Mouse (Mus musculus) layer of hippocampus, postnatal 14 days (tissue): ENCODE results near the gene Atg16l2. TPM values are rescaled to one million over a fixed set of nuclear protein-coding genes. Genes with fewer than 3 reads are reported as not detected.
A peak's percentile ranks its signal among the peaks of the same experiment; 100 is the strongest.

ENCODE experiments used
- DNase-seq, 2 experiments: peaks; one replicate each; pipeline ENCODE4 v3.0.0; 2021 to 2022; ENCODE audit warnings: low spot score in 2 of 2, mixed read lengths in 1 of 2
- long read RNA-seq, 2 experiments: library from polyadenylated mRNA; stranded (forward); transcript quantifications; one replicate each; pipeline ENCODE4 v2.0.0; 2021
- total RNA-seq, 2 experiments: library from RNA; stranded (reverse); gene quantifications; 2 replicates each; pipeline ENCODE4 v1.2.3; 2021

Gene Atg16l2
- total RNA-seq, result 10 to 100 TPM; 37.0 to 40.1 TPM
- long read RNA-seq, experiment 1, full-length matches to known transcripts, result 3 of 29 reads
- long read RNA-seq, experiment 1, partial matches to known transcripts, result 5 of 29 reads
- long read RNA-seq, experiment 1, other reads (novel, unspliced or antisense), result 21 of 29 reads
- long read RNA-seq, experiment 2, full-length matches to known transcripts, result 2 of 34 reads
- long read RNA-seq, experiment 2, partial matches to known transcripts, result 3 of 34 reads
- long read RNA-seq, experiment 2, other reads (novel, unspliced or antisense), result 29 of 34 reads

DNA sequence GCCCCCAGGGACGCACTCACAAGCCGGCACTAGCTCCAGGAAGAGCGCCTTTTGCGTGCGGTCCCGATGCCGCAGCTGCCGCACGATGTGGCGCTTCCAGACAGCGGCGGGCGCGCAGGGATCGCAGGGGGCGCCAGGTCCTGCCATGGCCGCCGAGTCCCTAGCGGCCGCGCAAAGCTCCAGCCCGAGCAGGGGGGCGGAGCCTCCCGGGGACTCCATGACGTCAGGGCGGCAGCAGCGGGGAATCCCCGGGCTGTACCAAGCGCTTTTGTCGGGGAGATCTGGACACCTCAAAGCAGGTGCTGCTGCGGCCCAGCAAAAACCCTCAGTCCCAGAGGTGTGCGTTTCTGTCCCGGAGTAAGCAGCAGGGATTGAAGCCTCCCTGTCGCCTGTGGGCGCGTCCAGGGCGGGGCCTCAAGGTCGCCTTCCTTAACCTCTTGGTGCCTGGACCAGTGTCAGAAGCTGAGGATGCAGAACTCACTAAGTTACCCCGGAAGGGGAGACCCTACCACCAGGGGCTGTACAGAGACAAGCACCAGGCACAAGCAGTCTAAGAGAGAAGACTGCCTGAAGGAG, at the start of gene Atg16l2:
Atg16l2 (minus strand) TSS at position 371 of the 576 bp plus-strand sequence.
- peak; percentile 87 to 89 for DNase-seq

DNA sequence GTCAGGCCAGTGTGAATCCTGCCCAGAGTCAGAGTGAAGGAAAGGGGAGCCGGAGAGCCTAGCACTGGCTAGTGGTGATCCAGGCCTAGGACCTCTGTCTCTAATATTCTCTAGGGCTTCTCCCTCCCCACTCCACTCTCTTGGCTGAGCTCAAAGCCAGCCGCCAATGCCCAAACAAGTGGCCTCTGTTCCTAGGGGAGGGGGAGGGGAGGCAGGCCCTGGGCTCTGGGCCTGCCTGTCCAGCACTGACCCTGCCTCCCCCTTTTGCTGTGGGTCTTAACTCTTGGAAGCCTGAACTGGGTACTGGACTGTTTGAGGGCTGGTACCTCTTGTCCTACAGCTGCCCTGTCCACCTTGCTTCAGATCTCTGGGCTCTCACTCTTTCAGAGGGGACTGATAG, 47.8 kb upstream of the Atg16l2 start:
- DNase-seq, result peak; percentile 24 to 71

GRCm38 (mm10) chr7:101348312-101348711, 46.3 kb upstream of the Atg16l2 start:
- DNase-seq, result no peak

DNA sequence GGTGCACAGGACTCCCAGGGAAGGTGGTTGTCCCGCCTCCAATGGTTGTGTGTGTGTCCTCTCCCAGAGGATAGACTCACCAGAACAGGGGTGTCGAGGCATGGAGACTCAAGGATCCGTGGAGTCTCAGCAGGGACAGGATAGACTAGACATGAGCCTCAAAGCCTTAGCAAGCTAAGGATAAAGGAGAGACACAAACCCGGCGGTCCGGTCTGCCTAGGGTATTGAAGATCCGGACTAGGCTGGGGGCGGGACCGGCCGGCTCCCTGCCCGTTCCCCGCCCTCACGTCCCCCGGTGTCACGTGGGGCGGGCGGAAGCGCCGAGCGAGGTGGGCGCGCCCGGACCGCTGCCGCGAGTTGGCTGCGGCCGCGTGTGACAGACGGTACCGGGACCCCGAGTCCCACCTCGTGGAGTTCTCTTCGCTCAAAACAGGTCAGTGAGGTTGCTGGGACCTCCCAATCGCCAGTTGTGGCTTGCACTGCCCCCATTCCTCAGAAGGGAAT, 45.8 kb upstream of the Atg16l2 start, which contains the start of gene Arap1:
Arap1 (plus strand) TSS at position 301 of the 504 bp plus-strand sequence.
- DNase-seq, result no peak

GRCm38 (mm10) chr7:101346991-101347390, 44.9 kb upstream of the Atg16l2 start:
- no peak for DNase-seq

GRCm38 (mm10) chr7:101344892-101345291, 42.8 kb upstream of the Atg16l2 start:
- no peak for DNase-seq

DNA sequence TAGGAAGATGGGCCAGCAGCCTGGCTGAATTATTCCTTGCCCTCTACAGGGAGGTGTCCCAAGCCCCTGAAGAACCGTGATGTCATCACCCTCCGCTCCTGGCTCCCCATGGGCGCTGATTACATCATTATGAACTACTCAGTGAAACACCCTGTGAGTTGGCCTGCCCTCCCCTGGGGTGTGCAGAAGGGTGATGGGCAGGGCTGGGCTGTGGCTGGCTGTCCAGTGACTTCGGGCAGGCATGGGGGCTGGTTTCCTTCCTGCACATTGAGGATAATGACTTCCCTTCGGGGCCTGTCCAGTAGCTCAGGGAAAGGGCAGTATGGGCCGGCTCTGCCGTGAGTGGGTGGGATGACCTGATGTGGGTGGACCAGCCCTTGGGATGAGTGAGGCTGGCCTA, 41.1 kb upstream of the Atg16l2 start:
- no peak for DNase-seq

DNA sequence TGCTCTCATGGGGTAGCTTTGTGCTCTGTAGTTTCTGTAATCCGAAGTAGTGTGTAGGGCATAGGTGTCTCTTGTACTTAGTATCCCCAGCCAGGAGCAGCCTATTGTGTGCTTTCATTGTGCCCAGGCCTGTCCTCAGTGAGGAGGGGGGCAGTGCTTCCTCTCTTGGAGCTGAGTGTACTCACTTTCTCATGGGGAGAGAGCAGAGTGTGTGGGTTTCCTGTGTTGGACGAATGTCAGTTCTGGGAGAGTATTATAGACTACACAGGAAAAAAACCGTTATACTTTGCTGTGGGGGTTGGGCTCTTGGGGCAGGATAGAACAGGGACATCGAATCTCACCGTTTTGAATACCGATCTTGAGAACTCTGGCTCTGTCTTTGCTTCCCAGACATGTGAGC, 39.4 kb upstream of the Atg16l2 start:
- DNase-seq, result no peak

- DNase-seq, result no peak
Observed at GRCm38 (mm10) chr7:101337401-101337800, 35.4 kb upstream of the Atg16l2 start.

- DNase-seq, result no peak
Observed at GRCm38 (mm10) chr7:101336686-101337085, 34.6 kb upstream of the Atg16l2 start.

DNA sequence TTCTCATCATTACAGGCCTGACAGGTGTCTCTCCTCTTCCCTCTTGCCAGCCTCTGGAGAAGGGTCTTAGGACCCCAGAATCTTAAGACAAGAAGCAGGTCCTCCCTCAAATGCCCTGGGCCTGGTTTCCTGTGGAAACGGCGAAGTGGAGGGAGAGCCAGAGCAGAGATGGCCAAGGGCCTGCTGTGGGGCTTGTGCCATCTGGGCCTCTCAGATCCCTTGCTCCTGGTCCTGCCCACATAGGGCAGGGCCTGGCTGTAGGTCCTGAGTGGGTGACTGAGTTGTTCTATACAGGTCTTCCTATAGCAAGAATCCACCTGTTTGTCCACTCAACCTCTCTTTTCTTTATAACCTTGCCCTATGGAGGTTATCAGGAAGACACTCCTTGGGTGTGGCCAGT, 33.2 kb upstream of the Atg16l2 start:
- no peak for DNase-seq

GRCm38 (mm10) chr7:101332045-101332831, 30.2 kb upstream of the Atg16l2 start:
- DNase-seq, result no peak

DNA sequence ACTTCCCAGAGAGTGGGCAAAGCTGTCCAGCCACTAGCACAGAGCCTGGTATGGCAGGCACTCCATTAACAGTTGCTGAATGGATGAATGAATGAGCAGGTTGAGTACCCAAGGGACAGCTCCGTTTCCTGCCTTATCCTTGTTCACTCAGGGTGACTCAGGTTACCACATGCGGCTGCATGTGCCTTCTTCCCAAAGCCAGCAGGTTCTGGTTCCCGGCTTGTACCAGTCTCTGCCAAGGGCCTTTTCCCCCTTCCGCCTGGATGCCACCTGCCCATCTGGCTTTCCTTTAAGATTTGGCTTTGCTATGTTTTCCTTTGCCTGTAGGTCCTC, 28.8 kb upstream of the Atg16l2 start:
- DNase-seq, result no peak

DNA sequence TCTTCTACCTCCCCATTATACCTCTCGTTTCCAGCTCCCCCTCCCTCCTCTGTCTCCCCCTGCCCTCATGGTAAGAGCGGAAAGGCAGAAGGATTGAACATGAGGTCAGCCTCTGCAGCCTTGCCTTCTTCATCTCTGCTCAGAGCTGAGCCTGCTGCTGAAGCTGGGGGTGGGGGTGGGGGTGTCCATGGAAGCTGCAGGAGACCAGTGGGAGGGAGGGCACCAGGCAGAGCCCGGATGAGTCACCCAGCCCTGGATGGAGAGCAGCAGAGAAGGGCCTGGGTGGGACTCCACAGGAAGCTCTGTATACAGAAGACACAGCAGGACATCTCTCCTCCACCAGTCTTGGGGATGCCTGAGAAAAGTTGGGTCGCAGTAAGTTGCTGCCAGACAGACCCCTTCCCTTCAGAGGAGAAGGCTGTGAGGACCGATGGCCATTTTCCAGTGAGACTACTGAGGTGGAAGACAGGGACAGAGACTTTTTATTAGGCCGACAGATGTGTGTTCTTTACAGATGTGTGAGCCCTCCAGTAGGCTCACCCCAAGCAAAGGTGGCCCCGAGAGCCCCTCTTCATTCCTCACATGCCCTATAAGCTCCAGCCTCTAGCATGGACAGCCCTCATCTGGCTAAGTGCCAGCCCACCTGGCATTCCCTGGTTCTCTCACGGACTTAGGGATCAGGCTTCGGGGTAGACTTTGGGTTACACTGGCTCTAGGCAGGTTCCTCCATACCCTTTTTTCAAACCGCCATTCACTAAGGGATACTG, 28.2 kb upstream of the Atg16l2 start:
- no peak for DNase-seq

- DNase-seq, result no peak
Observed at GRCm38 (mm10) chr7:101329606-101330005, 27.6 kb upstream of the Atg16l2 start.

- peak; percentile 54 to 65 for DNase-seq
Observed at GRCm38 (mm10) chr7:101328621-101329158, 26.6 kb upstream of the Atg16l2 start.

- DNase-seq, result no peak
Observed at GRCm38 (mm10) chr7:101327786-101328185, 25.7 kb upstream of the Atg16l2 start.

GRCm38 (mm10) chr7:101327263-101327662, 25.2 kb upstream of the Atg16l2 start:
- no peak for DNase-seq

DNA sequence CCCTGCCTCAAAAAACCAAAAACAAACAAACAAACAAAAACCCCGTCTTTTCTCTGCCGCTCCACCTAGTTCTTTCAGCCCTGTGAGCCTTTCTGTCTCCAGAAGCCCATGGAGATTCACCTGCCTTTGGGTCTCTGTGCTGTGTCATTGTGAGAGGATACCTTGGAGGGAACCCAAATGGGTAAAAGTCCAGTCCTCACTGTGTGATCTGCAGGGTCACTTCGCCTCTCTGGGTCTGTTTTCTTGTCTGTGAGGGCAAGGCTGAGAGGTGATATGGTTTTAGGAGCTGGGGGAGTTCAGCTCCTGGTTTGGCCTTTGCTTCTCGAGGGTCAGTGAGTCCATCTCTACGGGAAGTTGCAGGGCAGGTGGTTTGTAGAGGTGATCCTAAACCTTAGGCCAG, 24.0 kb upstream of the Atg16l2 start:
- DNase-seq, result no peak

DNA sequence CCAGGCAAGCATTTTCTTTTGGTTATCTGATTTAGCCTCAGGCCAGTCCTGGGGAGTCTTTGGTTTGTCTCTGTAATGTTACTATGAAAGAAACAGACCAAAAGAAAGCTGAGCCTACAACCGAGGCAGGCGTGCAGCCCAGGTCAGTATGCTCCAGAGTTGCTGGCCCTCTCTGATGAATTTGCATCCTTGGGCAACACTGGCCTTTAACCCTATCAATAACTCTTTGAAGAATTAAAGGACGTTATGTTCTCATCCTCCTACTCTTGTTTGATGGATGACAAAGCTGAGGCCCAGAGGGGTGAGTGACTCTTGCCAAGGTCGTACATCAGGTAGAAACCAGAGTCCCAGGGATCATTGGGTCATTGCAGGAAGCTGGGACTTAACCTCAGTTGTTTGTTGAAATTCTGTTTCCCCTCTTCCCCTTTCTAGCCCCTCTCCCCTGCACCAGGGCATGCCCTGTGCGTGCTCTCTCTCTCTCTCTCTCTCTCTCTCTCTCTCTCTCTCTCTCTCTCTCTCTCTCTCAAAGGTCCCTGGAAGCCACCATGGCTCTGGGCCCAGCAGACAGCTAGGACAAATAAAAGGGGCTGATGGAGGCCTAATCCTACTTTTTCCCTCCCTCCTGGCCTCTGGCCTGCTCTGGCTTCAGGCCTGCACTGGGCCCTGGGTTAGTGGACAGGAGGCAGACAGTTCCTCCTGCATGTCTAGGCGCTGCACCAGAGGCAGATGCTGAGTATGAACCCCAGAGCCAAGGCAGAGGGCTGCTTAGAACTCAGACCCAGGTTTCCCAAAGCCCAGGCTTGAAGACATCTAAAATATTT, 22.3 kb upstream of the Atg16l2 start:
- DNase-seq, result peak in 1 of 2 experiments; percentile 58
